Mouse (Mus musculus) liver, postnatal 0 days (tissue): ENCODE measurements around the gene Trim17.

Source experiments
- CTCF ChIP-seq: sonication (generic); IDR thresholded peaks from 2 replicates; pipeline ENCODE4 v1.5.1; 2016; ENCODE audit warnings: antibody characterized with exemption, low read depth
- EP300 ChIP-seq: IDR thresholded peaks from 2 replicates; pipeline ENCODE4 v1.6.1; 2016; ENCODE audit warnings: antibody characterized with exemption, low read depth, mild to moderate bottlenecking

DNA sequence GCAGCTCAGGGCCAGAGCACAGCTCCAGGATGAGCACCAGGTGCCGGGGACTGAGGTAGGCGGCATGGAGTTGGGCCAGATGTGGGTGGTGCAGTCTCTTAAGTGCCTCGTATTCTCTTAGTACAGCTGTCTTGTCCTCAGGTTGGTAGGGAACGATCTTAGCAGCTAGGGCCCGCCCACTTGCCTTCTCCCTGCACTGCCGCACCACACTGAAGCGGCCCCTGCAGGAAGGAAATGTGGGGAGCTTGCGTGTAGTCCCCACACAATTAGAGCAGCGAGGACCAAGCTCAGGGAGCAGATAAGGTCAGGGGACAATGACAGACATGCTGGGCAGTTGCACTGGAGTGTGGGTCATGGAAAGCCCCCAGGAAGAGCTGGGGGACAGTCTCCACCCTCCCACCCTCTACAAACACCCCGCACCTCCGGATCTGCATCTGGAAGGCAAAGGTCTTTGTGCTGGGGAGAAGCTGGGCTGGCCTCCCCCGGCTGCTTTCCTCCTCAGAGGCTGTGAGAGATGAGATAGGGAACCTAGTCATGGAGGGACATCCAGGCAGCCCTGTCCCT is 41.4 kb downstream of the Trim17 start:
- TF ChIP-seq CTCF: peak; percentile 43
- TF ChIP-seq EP300: no peak
